Mouse (Mus musculus) thymus, adult 2 months (tissue): ENCODE measurements at regions not wholly inside any gene's neighbourhood (a gene's known extent, or its start where the extent isn't known, plus 50 kb on each side); places are given as distances from the start of the nearest gene placed in this dataset.

ENCODE experiments used
- DNase-seq: peaks from one replicate; pipeline ENCODE4 v3.0.0; 2021
- H3K27ac ChIP-seq: fragments of 200-500 bp; 2 replicates; pipeline ENCODE4 v1.5.1; 2012; ENCODE audit warnings: low read length, control low read depth; ENCODE audit not compliant: control insufficient read depth, insufficient read depth
- H3K27me3 ChIP-seq: fragments of 200-500 bp; 2 replicates; pipeline ENCODE4 v1.6.1; 2012; ENCODE audit warnings: mild to moderate bottlenecking, low read length, moderate library complexity, mixed read lengths; ENCODE audit not compliant: control insufficient read depth, insufficient read depth
- H3K36me3 ChIP-seq: fragments of 200-500 bp; 2 replicates; pipeline ENCODE4 v1.6.1; 2012; ENCODE audit warnings: mild to moderate bottlenecking, low read length, moderate library complexity; ENCODE audit not compliant: control insufficient read depth, insufficient read depth
- H3K4me1 ChIP-seq: fragments of 200-500 bp; replicated peaks from 2 replicates; pipeline ENCODE4 v1.6.1; 2012; ENCODE audit warnings: low read length; ENCODE audit not compliant: control insufficient read depth, insufficient read depth
- H3K4me3 ChIP-seq: fragments of 200-500 bp; 2 replicates; pipeline ENCODE4 v1.5.1; 2012; ENCODE audit warnings: mild to moderate bottlenecking, low read length, control low read depth, moderate library complexity; ENCODE audit not compliant: control insufficient read depth, insufficient read depth
- CTCF ChIP-seq: fragments of 200-500 bp; IDR thresholded peaks from 2 replicates; pipeline ENCODE4 v1.5.1; 2012; ENCODE audit warnings: mild to moderate bottlenecking, control low read depth, low read length, moderate library complexity, borderline replicate concordance; ENCODE audit not compliant: control insufficient read depth, poor library complexity, insufficient read depth; ENCODE audit errors: extremely low read depth
- POLR2A ChIP-seq: fragments of 200-500 bp; IDR thresholded peaks from 2 replicates; pipeline ENCODE4 v1.6.1; 2012; ENCODE audit warnings: mild to moderate bottlenecking, low read length, control low read depth, moderate library complexity; ENCODE audit not compliant: control insufficient read depth, poor library complexity, insufficient read depth; ENCODE audit errors: extremely low read depth
- WGBS: fragments of 180-500 bp; shearing (Covaris S2); methylation state at CpG from one replicate; pipeline ENCODE4 v1.1.7; 2018; 5-methylcytosine and 5-hydroxymethylcytosine counted together

DNA sequence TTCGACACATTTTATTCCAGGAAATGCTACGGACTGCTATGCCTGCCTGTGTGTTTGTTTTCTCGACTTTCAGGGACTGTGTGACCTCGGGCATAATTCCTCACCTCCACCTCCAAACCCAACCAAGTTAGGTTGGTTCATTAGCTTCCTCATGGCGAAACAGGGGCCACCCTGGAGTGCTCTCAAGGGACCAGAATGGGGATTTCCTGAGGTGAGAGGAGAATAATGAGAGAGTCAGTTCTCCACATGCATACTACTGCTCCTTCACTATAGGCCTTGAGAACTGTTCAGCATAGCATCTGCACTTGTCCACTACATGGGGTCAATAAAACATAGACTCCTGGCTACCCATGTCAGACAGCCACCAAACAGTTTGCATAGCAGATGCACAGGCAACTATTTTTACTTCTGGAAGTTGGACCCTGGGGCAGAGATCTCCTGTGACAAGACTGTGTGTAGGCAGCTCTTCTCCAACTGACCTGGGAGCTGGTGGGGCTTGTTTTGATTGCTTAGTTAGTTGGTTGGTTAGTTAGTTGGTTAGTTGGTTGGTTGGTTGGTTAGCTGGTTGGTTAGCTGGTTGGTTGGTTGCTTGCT lies 146.6 kb downstream of the Bcat1 start:
- no peaks in the 10 kb centered on the region for H3K27me3 ChIP-seq
- WGBS: 96% methylated on average over 5 of the region's 5 CpGs
- H3K27ac ChIP-seq: no peak overlapping the region
- H3K4me1 ChIP-seq: no peaks in the 10 kb centered on the region
- H3K4me3 ChIP-seq: no peak overlapping the region
- TF ChIP-seq POLR2A: no peak
- no peak for TF ChIP-seq CTCF
- no peaks in the 10 kb centered on the region for H3K36me3 ChIP-seq
- DNase-seq: no peak

DNA sequence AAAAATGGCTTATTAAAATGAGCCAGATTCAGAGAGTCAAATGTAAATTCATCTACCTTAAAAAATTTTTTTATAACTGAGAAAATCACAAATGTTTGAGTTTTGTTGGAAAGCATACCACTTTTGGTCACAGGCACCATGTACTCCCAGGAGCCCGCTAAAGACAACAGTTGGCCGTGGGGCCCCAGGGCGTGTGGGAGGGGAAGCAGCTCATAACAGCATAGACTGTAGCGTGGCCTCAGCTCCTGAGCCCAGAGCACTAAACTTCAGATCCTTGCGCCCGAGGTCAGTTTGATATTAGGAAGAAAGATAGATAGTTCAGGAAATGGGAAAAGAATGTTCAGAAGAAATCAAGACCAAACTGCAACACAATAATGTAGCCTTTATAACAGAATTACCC lies 145.8 kb upstream of the Sox5 start:
- Histone ChIP-seq H3K4me3 (no peak overlapping the region), H3K27ac (no peak overlapping the region), H3K36me3 (no peaks in the 10 kb centered on the region), H3K4me1 (peaks cover 5% of the 10 kb centered on the region), H3K27me3 (no peaks in the 10 kb centered on the region)
- 87% methylated on average over 6 of the region's 6 CpGs for WGBS
- no peak for TF ChIP-seq CTCF
- TF ChIP-seq POLR2A: no peak
- no peak for DNase-seq

DNA sequence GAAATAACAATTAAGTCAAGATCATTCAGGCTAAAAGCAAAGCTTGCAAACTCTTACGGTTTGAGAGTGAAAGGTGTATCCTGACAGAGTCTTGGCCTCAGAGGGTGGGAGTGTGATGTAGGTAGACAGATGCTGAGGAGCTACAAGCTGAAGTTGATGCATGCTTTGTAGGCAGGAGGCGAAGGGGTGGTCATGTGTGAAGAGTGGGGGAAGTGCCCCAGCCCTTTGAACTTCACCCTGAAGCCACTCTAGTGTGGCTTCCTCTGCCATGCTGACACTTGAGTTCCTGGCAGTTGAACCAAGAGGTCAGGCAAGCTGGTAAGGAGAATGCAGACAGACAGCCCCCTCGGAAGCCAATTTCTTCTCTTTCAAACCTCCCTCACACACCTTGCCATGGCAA lies 141.0 kb upstream of the Sox5 start:
- no peak overlapping the region for H3K27ac ChIP-seq
- no peaks in the 10 kb centered on the region for H3K36me3 ChIP-seq
- H3K4me3 ChIP-seq: no peak overlapping the region
- DNase-seq: peak; percentile 23
- no peak for TF ChIP-seq CTCF
- no peak for TF ChIP-seq POLR2A
- H3K27me3 ChIP-seq: no peaks in the 10 kb centered on the region
- H3K4me1 ChIP-seq: peaks cover 7% of the 10 kb centered on the region
- WGBS: 31% methylated on average over 3 of the region's 3 CpGs

DNA sequence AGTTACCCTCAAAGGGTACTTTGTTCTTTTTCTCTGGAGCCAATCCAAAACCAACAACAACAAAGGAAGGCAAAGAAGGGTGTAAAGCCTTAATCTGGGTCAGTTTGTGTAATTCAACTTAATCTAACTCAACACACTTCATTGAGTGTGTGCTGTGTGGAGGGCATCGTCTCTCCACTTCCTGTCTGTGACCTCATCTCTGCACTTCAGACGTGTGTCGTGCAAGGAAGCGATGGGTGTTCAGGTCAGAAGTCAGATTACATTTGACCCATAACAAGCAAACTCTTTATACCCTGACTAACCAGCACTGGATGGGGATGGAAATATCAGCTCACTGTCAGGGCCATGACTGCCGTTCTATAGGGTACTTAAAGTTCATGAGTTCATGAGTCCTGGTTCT lies 138.0 kb upstream of the Sox5 start:
- 29% methylated on average over 5 of the region's 5 CpGs for WGBS
- peaks cover 7% of the 10 kb centered on the region for H3K4me1 ChIP-seq
- TF ChIP-seq POLR2A: no peak
- no peaks in the 10 kb centered on the region for H3K36me3 ChIP-seq
- H3K27me3 ChIP-seq: no peaks in the 10 kb centered on the region
- no peak for DNase-seq
- H3K4me3 ChIP-seq: no peak overlapping the region
- no peak overlapping the region for H3K27ac ChIP-seq

DNA sequence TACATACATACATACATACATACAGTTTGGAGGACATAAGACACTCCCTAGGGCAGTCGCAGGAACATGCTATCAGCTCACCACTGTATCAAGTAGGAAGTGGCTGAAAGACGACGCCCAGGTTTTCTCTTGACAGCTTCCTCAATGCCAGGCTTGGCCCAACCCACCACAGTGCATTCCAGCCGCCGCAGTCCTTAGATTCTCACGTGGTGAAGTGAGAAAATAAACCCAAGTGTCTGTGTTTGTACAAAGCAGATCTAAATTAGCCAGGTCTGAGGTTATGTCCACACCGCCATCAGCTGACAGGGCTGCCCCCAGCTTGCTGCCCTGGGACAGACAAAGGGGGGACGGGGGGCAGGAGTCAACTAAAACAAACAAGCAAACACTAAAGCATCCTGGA lies 135.4 kb upstream of the Sox5 start:
- no peak overlapping the region for H3K27ac ChIP-seq
- 36% methylated on average over 8 of the region's 8 CpGs for WGBS

DNA sequence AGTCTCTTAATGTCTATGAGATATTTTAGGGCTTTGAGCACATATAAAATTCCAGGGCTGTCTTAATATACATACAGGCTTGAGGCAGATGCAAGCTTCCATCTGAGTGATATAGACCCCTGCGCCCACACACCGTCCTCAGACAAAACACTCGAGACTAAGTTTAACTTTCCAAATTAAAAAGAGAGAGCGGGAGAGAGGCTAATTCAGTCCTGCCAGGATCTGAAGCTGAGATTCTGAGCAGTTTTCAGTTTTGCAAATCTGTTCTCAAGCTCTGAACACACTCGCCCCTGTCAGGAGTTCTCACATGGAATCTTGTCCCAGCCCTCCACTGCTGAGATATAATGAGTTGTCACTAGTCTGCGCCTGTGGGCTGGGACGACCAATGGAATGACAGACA lies 130.0 kb upstream of the Sox5 start:
- no peak for DNase-seq
- Histone ChIP-seq H3K4me3 (no peak overlapping the region), H3K27me3 (no peaks in the 10 kb centered on the region), H3K27ac (no peak overlapping the region), H3K4me1 (peaks cover 7% of the 10 kb centered on the region), H3K36me3 (no peaks in the 10 kb centered on the region)
- TF ChIP-seq POLR2A: no peak
- TF ChIP-seq CTCF: no peak
- 96% methylated on average over 7 of the region's 7 CpGs for WGBS

More for the DNA sequence above, 135.4 kb upstream of the Sox5 start:
- DNase-seq: no peak
- no peak for TF ChIP-seq POLR2A
- no peak for TF ChIP-seq CTCF
- no peaks in the 10 kb centered on the region for H3K36me3 ChIP-seq
- peaks cover 2% of the 10 kb centered on the region; the same call in 1 of the 2 replicates for H3K4me1 ChIP-seq
- H3K27me3 ChIP-seq: no peaks in the 10 kb centered on the region
- no peak overlapping the region for H3K4me3 ChIP-seq

DNA sequence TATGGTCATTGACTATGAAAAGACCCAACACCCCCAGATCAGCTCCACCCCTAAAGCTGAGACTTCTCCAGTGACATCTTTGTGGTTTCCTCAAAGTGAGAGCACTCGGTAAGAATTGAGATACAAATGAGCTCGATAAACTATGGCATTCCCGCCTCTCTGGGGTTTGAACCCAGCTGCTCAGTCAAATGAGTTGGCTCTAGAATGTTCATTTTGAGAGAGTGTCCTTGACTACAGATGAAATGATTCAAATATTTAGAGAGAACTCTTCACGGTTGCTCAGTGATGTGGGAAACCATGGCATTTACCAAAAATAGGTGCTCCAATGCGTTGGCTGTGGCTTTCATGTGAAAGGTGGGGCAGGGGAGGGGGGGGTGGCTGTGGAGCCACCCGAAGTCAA lies 128.6 kb upstream of the Sox5 start:
- no peak for TF ChIP-seq CTCF
- TF ChIP-seq POLR2A: no peak
- WGBS: 3% methylated on average over 6 of the region's 6 CpGs
- Histone ChIP-seq H3K27ac (no peak overlapping the region), H3K4me1 (peaks cover 7% of the 10 kb centered on the region), H3K4me3 (no peak overlapping the region), H3K27me3 (no peaks in the 10 kb centered on the region), H3K36me3 (no peaks in the 10 kb centered on the region)
- DNase-seq: no peak
